Mouse (Mus musculus) intestine, embryonic 15.5 days (tissue): ENCODE measurements at regions not wholly inside any gene's neighbourhood (a gene's known extent, or its start where the extent isn't known, plus 50 kb on each side); places are given as distances from the start of the nearest gene placed in this dataset.

Experiments used
- ATAC-seq: fragments of 200-750 bp; cut with Nextera tagmentation; 2 replicates; pipeline ENCODE4 v1.8.0; 2017; ENCODE audit warnings: moderate TSS enrichment, moderate library complexity
- H3K27ac ChIP-seq: fragments of 300-500 bp; sonication (generic); 2 replicates; pipeline ENCODE4 v1.5.1; 2015; ENCODE audit warnings: mild to moderate bottlenecking, inconsistent platforms
- H3K27me3 ChIP-seq: fragments of 300-500 bp; sonication (generic); replicated peaks from 2 replicates; pipeline ENCODE4 v1.6.1; 2015; ENCODE audit warnings: inconsistent platforms
- H3K36me3 ChIP-seq: fragments of 300-500 bp; sonication (generic); 2 replicates; pipeline ENCODE4 v1.6.1; 2015; ENCODE audit warnings: inconsistent platforms
- H3K4me1 ChIP-seq: fragments of 300-500 bp; sonication (generic); replicated peaks from 2 replicates; pipeline ENCODE4 v1.6.1; 2015; ENCODE audit warnings: inconsistent platforms
- H3K4me2 ChIP-seq: fragments of 300-500 bp; sonication (generic); replicated peaks from 2 replicates; pipeline ENCODE4 v1.6.1; 2015; ENCODE audit warnings: mild to moderate bottlenecking, inconsistent platforms
- H3K4me3 ChIP-seq: fragments of 300-500 bp; sonication (generic); replicated peaks from 2 replicates; pipeline ENCODE4 v1.5.1; 2015; ENCODE audit warnings: inconsistent platforms
- H3K9ac ChIP-seq: fragments of 300-500 bp; sonication (generic); 2 replicates; pipeline ENCODE4 v1.6.1; 2015; ENCODE audit warnings: inconsistent platforms
- H3K9me3 ChIP-seq: fragments of 300-500 bp; sonication (generic); 2 replicates; pipeline ENCODE4 v1.6.1; 2016; ENCODE audit warnings: inconsistent platforms
- WGBS: fragments of 180-500 bp; shearing (Covaris S2); methylation state at CpG from one replicate; pipeline ENCODE4 v1.1.7; 2015; 5-methylcytosine and 5-hydroxymethylcytosine counted together

- H3K9ac ChIP-seq, result no peak overlapping the region
- H3K4me2 ChIP-seq, result no peak overlapping the region
- H3K36me3 ChIP-seq, result no peaks in the 10 kb centered on the region
- no peak overlapping the region for H3K27ac ChIP-seq
- WGBS, result 29% methylated on average over 5 of the region's 5 CpGs
- H3K27me3 ChIP-seq, result no peaks in the 10 kb centered on the region
- H3K4me3 ChIP-seq, result no peak overlapping the region
- H3K4me1 ChIP-seq, result no peaks in the 10 kb centered on the region
- no peaks in the 10 kb centered on the region for H3K9me3 ChIP-seq
- ATAC-seq, result no peak
Measured at GRCm38 (mm10) chr13:71874986-71875385, 88.5 kb downstream of the Irx1 start.

- no peak overlapping the region for H3K27ac ChIP-seq
- WGBS, result 66% methylated on average over 6 of the region's 6 CpGs
- H3K9ac ChIP-seq, result no peak overlapping the region
- H3K4me1 ChIP-seq, result no peaks in the 10 kb centered on the region
- no peaks in the 10 kb centered on the region for H3K9me3 ChIP-seq
- no peak for ATAC-seq
- no peak overlapping the region for H3K4me2 ChIP-seq
- H3K27me3 ChIP-seq, result no peaks in the 10 kb centered on the region
- H3K36me3 ChIP-seq, result no peaks in the 10 kb centered on the region
- H3K4me3 ChIP-seq, result no peak overlapping the region
Measured at GRCm38 (mm10) chr13:71868763-71869162, 94.8 kb downstream of the Irx1 start.

- no peaks in the 10 kb centered on the region for H3K27me3 ChIP-seq
- H3K9ac ChIP-seq, result no peak overlapping the region
- H3K9me3 ChIP-seq, result no peaks in the 10 kb centered on the region
- no peaks in the 10 kb centered on the region for H3K4me1 ChIP-seq
- no peak overlapping the region for H3K4me3 ChIP-seq
- no peak overlapping the region for H3K27ac ChIP-seq
- 76% methylated on average over 7 of the region's 7 CpGs for WGBS
- no peak overlapping the region for H3K4me2 ChIP-seq
- ATAC-seq, result no peak
- H3K36me3 ChIP-seq, result no peaks in the 10 kb centered on the region
Measured at GRCm38 (mm10) chr13:71853426-71854025, 110.0 kb downstream of the Irx1 start.

GRCm38 (mm10) chr13:71804032-71804958, 159.2 kb downstream of the Irx1 start:
- H3K4me2 ChIP-seq, result no peak overlapping the region
- no peak overlapping the region for H3K4me3 ChIP-seq
- no peak overlapping the region for H3K27ac ChIP-seq
- H3K9ac ChIP-seq, result no peak overlapping the region
- H3K4me1 ChIP-seq, result no peaks in the 10 kb centered on the region
- no peaks in the 10 kb centered on the region for H3K36me3 ChIP-seq
- WGBS, result 72% methylated on average over 16 of the region's 16 CpGs
- no peaks in the 10 kb centered on the region for H3K9me3 ChIP-seq
- no peaks in the 10 kb centered on the region for H3K27me3 ChIP-seq
- no peak for ATAC-seq

- Histone ChIP-seq H3K4me2 (no peak overlapping the region), H3K9ac (no peak overlapping the region), H3K27ac (no peak overlapping the region), H3K27me3 (no peaks in the 10 kb centered on the region), H3K9me3 (no peaks in the 10 kb centered on the region), H3K36me3 (no peaks in the 10 kb centered on the region), H3K4me1 (no peaks in the 10 kb centered on the region), H3K4me3 (no peak overlapping the region)
- 83% methylated on average over 6 of the region's 6 CpGs for WGBS
- no peak for ATAC-seq
Measured at GRCm38 (mm10) chr13:71798288-71798687, 165.2 kb downstream of the Irx1 start.

GRCm38 (mm10) chr13:71784740-71785139, 178.8 kb downstream of the Irx1 start:
- no peak overlapping the region for H3K4me2 ChIP-seq
- no peaks in the 10 kb centered on the region for H3K36me3 ChIP-seq
- no peak overlapping the region for H3K27ac ChIP-seq
- 39% methylated on average over 10 of the region's 10 CpGs for WGBS
- no peaks in the 10 kb centered on the region for H3K4me1 ChIP-seq
- H3K9me3 ChIP-seq, result no peaks in the 10 kb centered on the region
- H3K27me3 ChIP-seq, result no peaks in the 10 kb centered on the region
- no peak for ATAC-seq
- H3K9ac ChIP-seq, result no peak overlapping the region
- H3K4me3 ChIP-seq, result no peak overlapping the region

GRCm38 (mm10) chr13:71747003-71747965, 216.2 kb downstream of the Irx1 start:
- no peak for ATAC-seq
- H3K36me3 ChIP-seq, result no peaks in the 10 kb centered on the region
- WGBS, result 76% methylated on average over 11 of the region's 11 CpGs
- H3K4me2 ChIP-seq, result no peak overlapping the region
- no peaks in the 10 kb centered on the region for H3K27me3 ChIP-seq
- no peaks in the 10 kb centered on the region for H3K9me3 ChIP-seq
- no peak overlapping the region for H3K27ac ChIP-seq
- H3K4me3 ChIP-seq, result no peak overlapping the region
- no peaks in the 10 kb centered on the region for H3K4me1 ChIP-seq
- H3K9ac ChIP-seq, result no peak overlapping the region

- no peaks in the 10 kb centered on the region for H3K27me3 ChIP-seq
- H3K27ac ChIP-seq, result no peak overlapping the region
- no peak overlapping the region for H3K4me2 ChIP-seq
- 46% methylated on average over 3 of the region's 3 CpGs for WGBS
- no peaks in the 10 kb centered on the region for H3K9me3 ChIP-seq
- no peaks in the 10 kb centered on the region for H3K36me3 ChIP-seq
- H3K9ac ChIP-seq, result no peak overlapping the region
- ATAC-seq, result no peak
- H3K4me1 ChIP-seq, result no peaks in the 10 kb centered on the region
- H3K4me3 ChIP-seq, result no peak overlapping the region
Measured at GRCm38 (mm10) chr13:71746534-71746933, 217.0 kb downstream of the Irx1 start.

GRCm38 (mm10) chr13:71736821-71737345, 226.6 kb downstream of the Irx1 start:
- 55% methylated on average over 8 of the region's 8 CpGs for WGBS
- Histone ChIP-seq H3K4me3 (no peak overlapping the region), H3K4me2 (no peak overlapping the region), H3K36me3 (no peaks in the 10 kb centered on the region), H3K27me3 (no peaks in the 10 kb centered on the region), H3K4me1 (no peaks in the 10 kb centered on the region), H3K27ac (no peak overlapping the region), H3K9ac (no peak overlapping the region), H3K9me3 (no peaks in the 10 kb centered on the region)
- no peak for ATAC-seq

- no peak for ATAC-seq
- H3K9me3 ChIP-seq, result no peaks in the 10 kb centered on the region
- no peak overlapping the region for H3K4me3 ChIP-seq
- no peaks in the 10 kb centered on the region for H3K27me3 ChIP-seq
- 32% methylated on average over 12 of the region's 12 CpGs for WGBS
- no peaks in the 10 kb centered on the region for H3K4me1 ChIP-seq
- no peaks in the 10 kb centered on the region for H3K36me3 ChIP-seq
- no peak overlapping the region for H3K4me2 ChIP-seq
- H3K27ac ChIP-seq, result no peak overlapping the region
- H3K9ac ChIP-seq, result no peak overlapping the region
Measured at GRCm38 (mm10) chr13:71734261-71734660, 229.3 kb downstream of the Irx1 start.

- H3K36me3 ChIP-seq, result no peaks in the 10 kb centered on the region
- H3K4me1 ChIP-seq, result no peaks in the 10 kb centered on the region
- no peaks in the 10 kb centered on the region for H3K27me3 ChIP-seq
- H3K9me3 ChIP-seq, result no peaks in the 10 kb centered on the region
- H3K4me3 ChIP-seq, result no peak overlapping the region
- WGBS, result 75% methylated on average over 5 of the region's 5 CpGs
- no peak overlapping the region for H3K27ac ChIP-seq
- H3K9ac ChIP-seq, result no peak overlapping the region
- H3K4me2 ChIP-seq, result no peak overlapping the region
- ATAC-seq, result no peak
Measured at GRCm38 (mm10) chr13:71733360-71733759, 230.2 kb downstream of the Irx1 start.

- H3K27ac ChIP-seq, result no peak overlapping the region
- H3K9me3 ChIP-seq, result no peaks in the 10 kb centered on the region
- no peaks in the 10 kb centered on the region for H3K4me1 ChIP-seq
- H3K36me3 ChIP-seq, result no peaks in the 10 kb centered on the region
- no peak for ATAC-seq
- H3K27me3 ChIP-seq, result no peaks in the 10 kb centered on the region
- WGBS, result 50% methylated on average over 1 of the region's 1 CpGs
- no peak overlapping the region for H3K4me3 ChIP-seq
- H3K4me2 ChIP-seq, result no peak overlapping the region
- H3K9ac ChIP-seq, result no peak overlapping the region
Measured at GRCm38 (mm10) chr13:71732903-71733302, 230.6 kb downstream of the Irx1 start.
